Mouse (Mus musculus) olfactory bulb, adult 2 months (tissue): ENCODE data around the gene Spag16.

Experiments
- CTCF ChIP-seq: fragments of 200-500 bp; IDR thresholded peaks from 2 replicates; pipeline ENCODE4 v1.5.1; 2012; ENCODE audit warnings: low read depth, mild to moderate bottlenecking, low read length, moderate library complexity; ENCODE audit not compliant: insufficient read depth
- POLR2A ChIP-seq: fragments of 200-500 bp; IDR thresholded peaks from 2 replicates; pipeline ENCODE4 v1.6.1; 2012; ENCODE audit warnings: mild to moderate bottlenecking, low read depth, low read length, moderate library complexity; ENCODE audit not compliant: insufficient read depth

GRCm38 (mm10) chr1:70279296-70279695, 452.5 kb downstream of the Spag16 start:
- TF ChIP-seq POLR2A (no peak), CTCF (no peak)
